Mouse (Mus musculus) myocyte (in vitro differentiated cells): ENCODE data around the gene Cpn2.

ENCODE experiments used
- CEBPB ChIP-seq: IDR thresholded peaks from 2 replicates; pipeline ENCODE4 v1.6.1; 2011; ENCODE audit warnings: mild to moderate bottlenecking, moderate library complexity; ENCODE audit not compliant: poor library complexity, insufficient read depth, severe bottlenecking
- E2F4 ChIP-seq: IDR thresholded peaks from one replicate; pipeline ENCODE4 v1.6.1; 2011; ENCODE audit warnings: mild to moderate bottlenecking, control low read depth, moderate library complexity; ENCODE audit not compliant: insufficient read depth
- MYOD1 ChIP-seq, 3 experiments: IDR thresholded peaks; one replicate each; pipeline ENCODE4 v1.6.1; 2011; ENCODE audit warnings: control low read depth in 2 of 3, low read depth in 2 of 3, mild to moderate bottlenecking in 2 of 3, moderate library complexity in 1 of 3; ENCODE audit not compliant: insufficient read length in 2 of 3, control insufficient read depth in 1 of 3
- MYOG ChIP-seq, 3 experiments: IDR thresholded peaks; one replicate each; pipeline ENCODE4 v1.6.1; 2011; ENCODE audit warnings: control low read depth in 2 of 3, low read depth in 2 of 3, mild to moderate bottlenecking in 2 of 3; ENCODE audit not compliant: insufficient read length in 2 of 3, control insufficient read depth in 1 of 3, insufficient read depth in 1 of 3
- POLR2A ChIP-seq: IDR thresholded peaks from one replicate; pipeline ENCODE4 v1.6.1; 2011; ENCODE audit warnings: low read depth, mild to moderate bottlenecking, control low read depth, moderate library complexity; ENCODE audit not compliant: insufficient read length
- SRF ChIP-seq: IDR thresholded peaks from one replicate; pipeline ENCODE4 v1.6.1; 2011; ENCODE audit warnings: low read depth; ENCODE audit not compliant: control insufficient read depth, insufficient read length
- TCF12 ChIP-seq: IDR thresholded peaks from one replicate; pipeline ENCODE4 v1.6.1; 2011; ENCODE audit warnings: mild to moderate bottlenecking, control low read depth; ENCODE audit not compliant: poor library complexity, insufficient read depth, severe bottlenecking
- USF1 ChIP-seq: IDR thresholded peaks from one replicate; pipeline ENCODE4 v1.6.1; 2011; ENCODE audit warnings: low read depth, mild to moderate bottlenecking, control low read depth, moderate library complexity

DNA sequence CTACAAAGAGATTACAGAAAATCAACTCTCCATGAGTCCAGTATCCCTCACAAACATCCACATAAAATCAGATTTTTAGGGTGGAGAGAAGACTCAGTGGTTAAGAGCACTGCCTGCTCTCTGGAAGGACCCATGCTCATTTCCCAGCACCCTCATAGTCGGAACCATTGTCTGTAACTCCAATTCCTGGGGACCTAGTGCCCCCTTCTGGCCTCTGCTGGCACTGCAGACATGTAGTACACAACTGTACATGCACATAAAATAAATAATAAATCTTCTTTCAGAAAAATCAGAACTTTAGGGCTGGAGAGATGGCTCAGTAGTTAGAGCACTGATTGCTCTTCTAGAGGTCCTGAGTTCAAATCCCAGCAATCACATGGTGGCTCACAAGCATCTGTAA is 58.0 kb downstream of the Cpn2 start:
- TF ChIP-seq POLR2A (no peak), TCF12 (no peak), E2F4 (no peak), USF1 (no peak), SRF (no peak), MYOD1 (IDR thresholded peaks at IDR 0.05; ENCODE audit: control insufficient read depth in 1 of 3, insufficient read length in 2 of 3, low read depth in 2 of 3) (no peak), MYOG (IDR thresholded peaks at IDR 0.05; ENCODE audit: control insufficient read depth in 1 of 3, insufficient read depth in 1 of 3, insufficient read length in 2 of 3, low read depth in 2 of 3) (no peak), CEBPB (no peak)
